Mouse (Mus musculus): Measurements from ENCODE around the gene Tpst1. TPM values are rescaled to one million over a fixed set of nuclear protein-coding genes. Genes with fewer than 3 reads are reported as not detected.

The Tpst1 gene
- polyA plus RNA-seq, 1 experiment from 2014 or later = 70.7 TPM

DNA sequence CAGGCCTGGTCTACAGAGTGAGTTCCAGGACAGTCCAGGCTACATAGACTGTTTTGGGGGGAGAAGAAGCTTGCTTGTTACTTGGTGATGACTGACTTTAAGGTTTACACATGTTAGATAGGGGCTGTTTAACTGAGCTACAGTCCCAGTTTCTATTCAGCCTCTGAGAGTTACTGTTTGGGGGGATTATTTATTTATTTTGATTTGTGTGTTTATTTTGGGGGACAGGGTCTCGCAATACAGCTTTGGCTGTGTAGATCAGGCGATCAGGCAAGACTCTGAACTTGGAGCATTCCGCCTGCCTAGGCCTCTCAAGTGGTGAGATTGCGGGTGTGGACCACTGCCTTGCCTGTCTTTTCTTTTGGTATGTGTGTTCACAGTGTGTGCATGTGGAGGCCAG lies 99.9 kb downstream of the Tpst1 start:
- H3K4me2 ChIP-seq (replicated peaks; ENCODE audit: low read depth, low read length) = peak overlapping the region; percentile 72
- H3K4me1 ChIP-seq (ENCODE audit: control insufficient read depth, insufficient read depth, low read length) = peaks cover 10% of the 10 kb centered on the region
- H3K27ac ChIP-seq (ENCODE audit: low read depth, low read length) = no peak overlapping the region
- H3K9ac ChIP-seq (ENCODE audit: low read depth, low read length) = no peak overlapping the region
- H3K27me3 ChIP-seq (ENCODE audit: control insufficient read depth, insufficient read depth, low read length) = no peaks in the 10 kb centered on the region
- no peak for ATAC-seq (ENCODE audit: low FRiP score, low TSS enrichment)
- H3K36me3 ChIP-seq (ENCODE audit: control insufficient read depth, insufficient read depth, low read length) = no peaks in the 10 kb centered on the region
- peak overlapping the region; percentile 94; the same call in 1 of the 2 replicates for H3K4me3 ChIP-seq (ENCODE audit: low read length)
- H3K9me3 ChIP-seq (ENCODE audit: control insufficient read depth, low read length) = no peaks in the 10 kb centered on the region
- 94% methylated on average over 4 of the region's 4 CpGs for WGBS

DNA sequence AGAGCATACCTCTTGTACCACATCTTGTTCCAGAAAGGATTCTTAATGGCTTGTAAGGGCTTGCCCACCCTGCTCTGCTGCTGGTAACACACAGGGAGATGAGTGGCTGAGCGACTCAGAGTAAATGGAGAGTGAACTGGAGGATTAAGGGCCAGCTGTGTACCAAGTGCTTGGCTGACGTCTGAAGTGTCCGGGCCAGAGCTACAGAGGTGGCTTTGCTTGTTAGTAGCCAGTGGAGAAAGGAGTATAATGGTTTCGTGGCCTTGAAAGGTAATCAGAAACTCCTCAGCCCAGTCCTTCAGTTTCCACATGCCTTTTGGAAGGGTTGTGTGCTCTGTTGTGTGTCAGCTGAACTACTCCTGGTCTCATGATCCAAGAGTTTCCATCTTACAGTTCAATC lies 104.7 kb downstream of the Tpst1 start:
- no peak overlapping the region for H3K27ac ChIP-seq (ENCODE audit: low read depth, low read length)

DNA sequence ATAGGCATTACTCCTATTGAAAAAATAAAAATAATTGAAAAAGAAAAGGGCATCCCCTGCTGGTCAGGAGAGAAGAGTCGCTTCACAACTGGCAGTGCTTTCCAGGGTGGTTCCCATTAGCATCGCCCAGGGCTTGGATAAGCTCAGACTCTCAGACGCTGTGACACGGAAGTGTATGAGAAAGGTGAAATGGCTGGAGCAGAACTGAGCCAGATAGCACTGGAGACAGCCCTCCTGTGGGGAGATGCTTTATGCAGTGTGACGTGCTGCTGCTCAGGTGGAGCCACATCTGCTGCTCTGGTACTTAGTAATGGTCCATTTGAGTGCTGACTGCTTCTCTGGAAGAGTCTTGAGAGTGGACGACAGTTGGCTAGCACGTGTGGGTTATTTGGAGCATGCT lies 107.2 kb downstream of the Tpst1 start:
- Histone ChIP-seq H3K9ac (ENCODE audit: low read depth, low read length) (no peak overlapping the region), H3K4me3 (ENCODE audit: low read length) (no peak overlapping the region), H3K27ac (ENCODE audit: low read depth, low read length) (no peak overlapping the region), H3K4me2 (replicated peaks; ENCODE audit: low read depth, low read length) (no peak overlapping the region), H3K27me3 (ENCODE audit: control insufficient read depth, insufficient read depth, low read length) (no peaks in the 10 kb centered on the region), H3K4me1 (ENCODE audit: control insufficient read depth, insufficient read depth, low read length) (0 out of 2 replicates have a peak, but pooled peaks cover 4% of the 10 kb centered on the region), H3K9me3 (ENCODE audit: control insufficient read depth, low read length) (no peaks in the 10 kb centered on the region), H3K36me3 (ENCODE audit: control insufficient read depth, insufficient read depth, low read length) (no peaks in the 10 kb centered on the region)
- 69% methylated on average over 7 of the region's 7 CpGs for WGBS
- no peak for ATAC-seq (ENCODE audit: low FRiP score, low TSS enrichment)

More for the DNA sequence above, 104.7 kb downstream of the Tpst1 start:
- no peak overlapping the region for H3K4me2 ChIP-seq (replicated peaks; ENCODE audit: low read depth, low read length)
- no peak for ATAC-seq (ENCODE audit: low FRiP score, low TSS enrichment)
- H3K36me3 ChIP-seq (ENCODE audit: control insufficient read depth, insufficient read depth, low read length) = no peaks in the 10 kb centered on the region
- peaks cover 7% of the 10 kb centered on the region for H3K4me1 ChIP-seq (ENCODE audit: control insufficient read depth, insufficient read depth, low read length)
- no peak overlapping the region for H3K9ac ChIP-seq (ENCODE audit: low read depth, low read length)
- WGBS = 67% methylated on average over 4 of the region's 4 CpGs
- no peaks in the 10 kb centered on the region for H3K9me3 ChIP-seq (ENCODE audit: control insufficient read depth, low read length)
- no peaks in the 10 kb centered on the region for H3K27me3 ChIP-seq (ENCODE audit: control insufficient read depth, insufficient read depth, low read length)
- H3K4me3 ChIP-seq (ENCODE audit: low read length) = no peak overlapping the region

DNA sequence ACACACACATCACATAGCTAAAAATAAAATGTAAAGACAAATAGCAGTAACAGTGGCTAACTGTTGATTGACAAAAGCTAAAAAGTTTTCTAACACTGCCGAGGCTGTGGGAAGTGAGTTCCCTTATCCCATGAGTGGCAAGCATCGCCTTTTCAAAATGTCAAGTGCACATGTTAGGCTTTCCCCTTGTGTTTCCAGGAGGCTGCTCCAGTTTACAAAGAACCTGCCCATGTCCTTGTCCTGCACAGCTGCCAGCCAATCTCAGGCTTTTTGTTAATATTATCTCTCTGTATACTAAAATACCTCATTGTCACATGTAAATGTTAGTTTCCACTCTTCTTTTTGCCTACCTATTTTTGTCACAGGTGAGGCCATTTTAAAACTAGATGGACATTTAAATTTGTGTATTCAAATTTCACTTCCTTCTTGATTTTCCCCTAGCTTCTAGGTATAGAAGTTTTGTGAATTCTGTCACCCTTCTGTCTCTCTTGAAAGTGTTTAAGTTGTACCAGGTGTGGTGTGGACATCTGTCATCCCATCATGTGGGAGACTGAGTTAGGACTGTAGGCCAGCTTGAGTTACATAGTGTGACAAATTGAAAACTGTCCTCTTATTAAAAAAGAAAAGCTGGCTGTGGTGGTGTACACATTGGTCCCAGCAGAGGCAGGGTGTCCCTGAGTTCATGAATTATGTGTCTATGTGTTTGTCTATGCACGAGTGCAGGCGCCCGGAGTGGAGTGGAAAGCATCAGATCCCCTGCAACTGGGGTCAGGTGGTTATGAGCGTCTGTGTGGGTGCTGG lies 108.8 kb downstream of the Tpst1 start:
- no peak overlapping the region for H3K27ac ChIP-seq (ENCODE audit: low read depth, low read length)
- no peaks in the 10 kb centered on the region for H3K9me3 ChIP-seq (ENCODE audit: control insufficient read depth, low read length)
- no peak overlapping the region for H3K4me3 ChIP-seq (ENCODE audit: low read length)
- H3K27me3 ChIP-seq (ENCODE audit: control insufficient read depth, insufficient read depth, low read length) = no peaks in the 10 kb centered on the region
- no peak overlapping the region for H3K9ac ChIP-seq (ENCODE audit: low read depth, low read length)
- H3K4me1 ChIP-seq (ENCODE audit: control insufficient read depth, insufficient read depth, low read length) = 0 out of 2 replicates have a peak, but pooled peaks cover 4% of the 10 kb centered on the region
- H3K4me2 ChIP-seq (replicated peaks; ENCODE audit: low read depth, low read length) = no peak overlapping the region
- 68% methylated on average over 6 of the region's 6 CpGs for WGBS
- no peak for ATAC-seq (ENCODE audit: low FRiP score, low TSS enrichment)
- H3K36me3 ChIP-seq (ENCODE audit: control insufficient read depth, insufficient read depth, low read length) = no peaks in the 10 kb centered on the region

DNA sequence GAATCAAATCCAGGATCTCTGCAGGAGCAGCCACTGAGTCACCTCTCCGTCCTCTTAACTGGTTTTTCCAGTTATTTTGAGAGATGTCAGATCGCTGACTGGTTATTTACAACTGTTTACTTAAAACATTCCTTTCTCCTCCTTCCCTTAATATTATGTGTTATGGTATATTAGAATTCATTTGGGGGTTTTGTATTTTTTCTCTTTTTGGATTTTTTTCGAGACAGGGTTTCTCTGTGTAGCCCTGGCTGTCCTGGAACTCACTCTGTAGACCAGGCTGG lies 109.4 kb downstream of the Tpst1 start:
- WGBS = 79% methylated on average over 3 of the region's 3 CpGs
- H3K36me3 ChIP-seq (ENCODE audit: control insufficient read depth, insufficient read depth, low read length) = peaks cover 3% of the 10 kb centered on the region; the same call in 1 of the 2 replicates

DNA sequence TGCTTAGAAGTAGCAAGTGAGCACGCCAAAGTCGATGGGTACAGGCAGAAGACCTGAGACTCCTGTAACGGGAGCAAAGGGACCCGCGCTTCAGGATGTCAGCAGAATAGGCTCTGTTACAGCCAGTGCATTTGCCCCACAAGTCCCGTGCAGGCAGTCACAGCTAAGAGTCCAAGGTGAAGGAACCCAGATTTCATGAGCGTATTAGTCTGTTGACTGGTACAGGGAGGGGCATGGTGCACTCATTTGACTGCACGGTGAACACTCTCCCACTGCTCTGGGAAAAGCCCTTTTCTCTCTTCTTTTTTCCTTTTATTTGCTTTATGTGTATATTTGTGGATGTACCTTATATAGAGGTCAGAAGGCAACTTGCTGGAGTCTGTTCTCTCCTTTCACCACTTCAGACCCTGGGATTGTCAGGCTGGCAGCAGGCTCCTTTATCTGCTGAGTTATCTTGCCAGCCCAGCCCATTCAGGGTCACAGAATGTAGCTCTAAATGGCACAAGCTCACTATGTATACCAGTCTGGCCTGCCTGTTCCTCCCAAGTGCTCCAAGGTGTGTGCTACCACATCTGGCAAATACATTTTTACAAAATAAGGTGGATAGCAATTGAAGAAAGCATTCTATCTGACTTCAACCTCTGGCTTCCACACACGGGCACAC lies 111.2 kb downstream of the Tpst1 start:
- no peak overlapping the region for H3K4me3 ChIP-seq (ENCODE audit: low read length)
- H3K9me3 ChIP-seq (ENCODE audit: control insufficient read depth, low read length) = no peaks in the 10 kb centered on the region
- 0 out of 2 replicates have a peak, but pooled peaks cover 4% of the 10 kb centered on the region for H3K4me1 ChIP-seq (ENCODE audit: control insufficient read depth, insufficient read depth, low read length)
- H3K27me3 ChIP-seq (ENCODE audit: control insufficient read depth, insufficient read depth, low read length) = no peaks in the 10 kb centered on the region
- WGBS = 84% methylated on average over 9 of the region's 9 CpGs
- no peak overlapping the region for H3K9ac ChIP-seq (ENCODE audit: low read depth, low read length)
- no peak for ATAC-seq (ENCODE audit: low FRiP score, low TSS enrichment)
- peaks cover 6% of the 10 kb centered on the region; the same call in 1 of the 2 replicates for H3K36me3 ChIP-seq (ENCODE audit: control insufficient read depth, insufficient read depth, low read length)
- H3K27ac ChIP-seq (ENCODE audit: low read depth, low read length) = no peak overlapping the region
- H3K4me2 ChIP-seq (replicated peaks; ENCODE audit: low read depth, low read length) = no peak overlapping the region

More for the DNA sequence above, 109.4 kb downstream of the Tpst1 start:
- no peak for ATAC-seq (ENCODE audit: low FRiP score, low TSS enrichment)
- no peak overlapping the region for H3K27ac ChIP-seq (ENCODE audit: low read depth, low read length)
- no peaks in the 10 kb centered on the region for H3K27me3 ChIP-seq (ENCODE audit: control insufficient read depth, insufficient read depth, low read length)
- no peak overlapping the region for H3K4me3 ChIP-seq (ENCODE audit: low read length)
- H3K4me2 ChIP-seq (replicated peaks; ENCODE audit: low read depth, low read length) = no peak overlapping the region
- 0 out of 2 replicates have a peak, but pooled peaks cover 4% of the 10 kb centered on the region for H3K4me1 ChIP-seq (ENCODE audit: control insufficient read depth, insufficient read depth, low read length)
- no peaks in the 10 kb centered on the region for H3K9me3 ChIP-seq (ENCODE audit: control insufficient read depth, low read length)
- no peak overlapping the region for H3K9ac ChIP-seq (ENCODE audit: low read depth, low read length)

DNA sequence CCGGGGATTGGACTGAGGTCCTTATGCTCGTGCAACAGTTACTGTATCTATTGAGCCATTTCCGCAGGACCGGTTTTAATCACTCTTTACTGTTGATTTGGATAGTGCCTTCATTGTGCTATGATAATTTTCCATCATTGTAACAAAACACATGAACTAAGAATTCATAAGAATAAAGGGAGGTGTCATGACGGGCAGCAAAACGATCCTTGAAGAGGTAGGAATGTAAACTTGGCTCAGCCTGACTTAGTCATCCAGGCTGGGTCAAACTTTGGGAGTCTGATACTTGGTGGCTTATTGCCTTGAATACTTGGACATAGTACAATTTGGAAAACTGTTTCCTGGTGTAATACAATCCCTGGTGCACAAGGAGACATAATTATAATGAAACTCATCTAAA lies 112.2 kb downstream of the Tpst1 start:
- H3K27ac ChIP-seq (ENCODE audit: low read depth, low read length) = no peak overlapping the region
- H3K4me3 ChIP-seq (ENCODE audit: low read length) = no peak overlapping the region
- no peaks in the 10 kb centered on the region for H3K9me3 ChIP-seq (ENCODE audit: control insufficient read depth, low read length)
- no peak overlapping the region for H3K9ac ChIP-seq (ENCODE audit: low read depth, low read length)
- H3K4me1 ChIP-seq (ENCODE audit: control insufficient read depth, insufficient read depth, low read length) = 0 out of 2 replicates have a peak, but pooled peaks cover 4% of the 10 kb centered on the region
- no peaks in the 10 kb centered on the region for H3K27me3 ChIP-seq (ENCODE audit: control insufficient read depth, insufficient read depth, low read length)
- no peak overlapping the region for H3K4me2 ChIP-seq (replicated peaks; ENCODE audit: low read depth, low read length)
- H3K36me3 ChIP-seq (ENCODE audit: control insufficient read depth, insufficient read depth, low read length) = peaks cover 16% of the 10 kb centered on the region; the same call in 1 of the 2 replicates
- no peak for ATAC-seq (ENCODE audit: low FRiP score, low TSS enrichment)
- WGBS = 90% methylated on average over 6 of the region's 6 CpGs

Measured in kidney, embryonic 14.5 days (tissue).